Mouse (Mus musculus): Measurements from ENCODE around the gene Atp1a1. TPM values are rescaled to one million over a fixed set of nuclear protein-coding genes. Genes with fewer than 3 reads are reported as not detected.

Atp1a1 gene
- polyA plus RNA-seq, 1 experiment from 2014 or later = 48.2 TPM

DNA sequence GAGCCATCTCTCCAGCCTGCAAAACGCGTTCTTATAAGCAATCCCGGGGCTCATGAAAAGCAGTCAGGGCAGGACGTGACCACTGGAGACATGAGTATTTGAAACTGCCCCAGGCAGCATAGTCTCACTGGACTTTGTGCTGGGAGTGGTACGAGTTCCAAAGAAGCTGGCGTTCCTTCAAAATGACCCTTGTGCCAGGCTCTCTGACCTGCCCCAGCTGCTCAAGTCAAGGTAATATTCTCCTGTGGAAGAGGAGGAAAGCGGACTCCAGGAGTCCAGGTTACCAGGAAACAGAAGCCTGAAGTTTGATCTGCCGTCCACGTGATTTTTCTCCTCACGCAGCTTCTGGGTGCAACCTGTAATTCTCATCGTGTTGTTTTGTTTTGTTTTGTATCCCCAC lies 77.9 kb downstream of the Atp1a1 start:
- H3K27ac ChIP-seq = no peak overlapping the region
- peaks cover 30% of the 10 kb centered on the region for H3K4me1 ChIP-seq
- no peak overlapping the region for H3K4me3 ChIP-seq
- no peaks in the 10 kb centered on the region for H3K9me3 ChIP-seq
- 0 out of 2 replicates have a peak, but pooled peaks cover 7% of the 10 kb centered on the region for H3K27me3 ChIP-seq (ENCODE audit: poor library complexity, severe bottlenecking)
- DNase-seq (ENCODE audit: extremely low spot score, low spot score) = no peak
- H3K36me3 ChIP-seq (replicated peaks) = no peaks in the 10 kb centered on the region
- 84% methylated on average over 11 of the region's 11 CpGs for WGBS

Other genes starting within 250 kb of the Atp1a1 start
- 24.3 and 25.4 TPM in 2 replicates for gene Igsf3, start 227.6 kb downstream of the Atp1a1 start, polyA plus RNA-seq (2016; fragmentation: Nextera tagmentation; extraction: Ambion mirVana)
- gene Mab21l3, start 244.3 kb upstream of the Atp1a1 start, polyA plus RNA-seq (2016; fragmentation: Nextera tagmentation; extraction: Ambion mirVana) = 0.85 and 1.1 TPM in 2 replicates